Mouse (Mus musculus): ENCODE results near the gene Gm5089. TPM values are rescaled to one million over a fixed set of nuclear protein-coding genes. Genes with fewer than 3 reads are reported as not detected.

The Gm5089 gene
- polyA plus RNA-seq, 1 experiment from 2014 or later: 1.3 TPM

- H3K27me3 ChIP-seq (ENCODE audit: low read depth, poor library complexity, severe bottlenecking): peaks cover 99% of the 10 kb centered on the region
- 12% methylated on average over 12 of the region's 12 CpGs for WGBS
- peak overlapping the region; percentile 60 for H3K27ac ChIP-seq (replicated peaks)
- peak overlapping the region; percentile 22 for H3K4me3 ChIP-seq
- peaks cover 3% of the 10 kb centered on the region; the same call in 1 of the 2 replicates for H3K36me3 ChIP-seq
- DNase-seq (ENCODE audit: low spot score): peak; percentile 61
- H3K9me3 ChIP-seq (replicated peaks): no peaks in the 10 kb centered on the region
- peaks cover 73% of the 10 kb centered on the region for H3K4me1 ChIP-seq
These were observed 48.1 kb downstream of the Gm5089 start for GRCm38 (mm10) chr14:122402716-122403258.

DNA sequence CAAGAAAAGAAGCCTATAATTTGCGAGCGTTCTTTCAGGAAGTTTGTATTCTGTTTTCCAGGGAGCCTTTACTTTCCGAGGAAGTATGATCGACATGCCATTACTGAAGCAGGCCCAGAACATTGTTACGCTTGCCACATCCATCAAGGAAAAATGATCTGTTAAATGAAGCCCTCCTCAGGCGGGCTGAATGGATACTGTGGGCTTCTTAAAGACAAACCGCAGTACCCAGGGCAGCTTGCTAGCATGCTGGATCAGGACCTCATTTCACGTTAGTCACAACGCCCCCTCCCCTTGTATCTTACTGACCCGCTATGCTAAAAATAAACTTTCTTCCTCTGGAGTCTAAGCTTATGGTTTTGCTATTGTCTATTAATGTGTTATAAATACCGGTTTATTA is 49.0 kb downstream of the Gm5089 start:
- Histone ChIP-seq H3K27me3 (ENCODE audit: low read depth, poor library complexity, severe bottlenecking) (peaks cover 99% of the 10 kb centered on the region), H3K27ac (replicated peaks) (no peak overlapping the region)
- 68% methylated on average over 11 of the region's 11 CpGs for WGBS

GRCm38 (mm10) chr14:122399906-122400305 is 51.0 kb downstream of the Gm5089 start:
- H3K4me3 ChIP-seq: no peak overlapping the region
- H3K36me3 ChIP-seq: peaks cover 15% of the 10 kb centered on the region
- H3K27ac ChIP-seq (replicated peaks): no peak overlapping the region
- no peaks in the 10 kb centered on the region for H3K9me3 ChIP-seq (replicated peaks)
- no peak for DNase-seq (ENCODE audit: low spot score)
- peaks cover 99% of the 10 kb centered on the region for H3K27me3 ChIP-seq (ENCODE audit: low read depth, poor library complexity, severe bottlenecking)
- whole genome bisulfite sequencing: 90% methylated on average over 5 of the region's 5 CpGs
- peaks cover 46% of the 10 kb centered on the region for H3K4me1 ChIP-seq

More for the DNA sequence above, 49.0 kb downstream of the Gm5089 start:
- no peak for DNase-seq (ENCODE audit: low spot score)
- Histone ChIP-seq H3K4me1 (peaks cover 66% of the 10 kb centered on the region), H3K4me3 (no peak overlapping the region), H3K36me3 (peaks cover 10% of the 10 kb centered on the region), H3K9me3 (replicated peaks) (no peaks in the 10 kb centered on the region)

DNA sequence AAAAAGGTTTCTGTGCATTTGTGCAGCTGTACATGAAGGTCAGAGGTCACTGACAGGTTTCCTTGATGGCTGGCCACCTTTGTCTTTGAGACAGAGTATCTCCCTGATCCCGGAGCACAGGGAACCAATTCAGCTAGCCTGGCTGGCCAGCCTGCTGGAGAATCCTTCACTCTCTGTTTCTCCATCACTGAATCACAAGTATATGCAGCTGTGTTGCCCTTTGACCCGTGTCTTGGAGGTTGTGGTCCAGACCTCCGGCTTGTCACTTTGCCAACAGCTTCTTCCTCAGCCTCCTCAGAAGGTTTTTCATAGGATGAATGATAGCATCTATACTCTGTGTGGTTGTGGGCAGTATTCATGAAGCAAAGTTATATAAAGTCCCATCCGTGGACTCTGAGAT is 52.2 kb downstream of the Gm5089 start:
- DNase-seq (ENCODE audit: low spot score): no peak
- WGBS: 57% methylated on average over 4 of the region's 4 CpGs
- H3K4me1 ChIP-seq: peaks cover 34% of the 10 kb centered on the region
- H3K27ac ChIP-seq (replicated peaks): no peak overlapping the region
- H3K27me3 ChIP-seq (ENCODE audit: low read depth, poor library complexity, severe bottlenecking): peaks cover 98% of the 10 kb centered on the region
- no peak overlapping the region for H3K4me3 ChIP-seq
- H3K9me3 ChIP-seq (replicated peaks): no peaks in the 10 kb centered on the region
- peaks cover 15% of the 10 kb centered on the region for H3K36me3 ChIP-seq

GRCm38 (mm10) chr14:122393119-122393518 is 57.8 kb downstream of the Gm5089 start:
- peaks cover 88% of the 10 kb centered on the region for H3K27me3 ChIP-seq (ENCODE audit: low read depth, poor library complexity, severe bottlenecking)
- H3K27ac ChIP-seq (replicated peaks): no peak overlapping the region
- H3K4me3 ChIP-seq: no peak overlapping the region
- no peak for DNase-seq (ENCODE audit: low spot score)
- peaks cover 19% of the 10 kb centered on the region for H3K4me1 ChIP-seq
- H3K9me3 ChIP-seq (replicated peaks): no peaks in the 10 kb centered on the region
- 73% methylated on average over 1 of the region's 1 CpGs for WGBS
- peaks cover 15% of the 10 kb centered on the region for H3K36me3 ChIP-seq

DNA sequence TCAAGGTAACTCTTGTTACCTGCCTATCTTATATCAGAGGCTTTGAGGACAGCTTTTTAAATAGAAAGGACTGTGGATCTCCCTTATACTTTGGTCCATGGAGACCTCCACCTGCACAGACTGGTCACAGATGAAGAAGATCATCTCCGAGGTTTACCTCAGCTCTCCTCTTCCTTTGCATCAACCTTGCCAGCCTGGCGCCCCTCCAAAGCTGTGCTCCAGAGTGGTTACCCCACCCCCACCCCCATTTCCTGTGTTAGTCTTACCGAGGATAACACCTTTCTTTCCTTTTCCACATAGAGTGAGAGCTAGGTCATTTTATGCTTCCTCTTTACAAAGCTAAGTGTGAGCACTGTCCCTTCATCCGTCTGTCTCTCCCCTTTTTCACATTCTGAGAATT is 60.0 kb downstream of the Gm5089 start:
- no peak for DNase-seq (ENCODE audit: low spot score)
- H3K27ac ChIP-seq (replicated peaks): no peak overlapping the region
- no peaks in the 10 kb centered on the region for H3K9me3 ChIP-seq (replicated peaks)
- H3K36me3 ChIP-seq: no peaks in the 10 kb centered on the region
- peaks cover 19% of the 10 kb centered on the region for H3K4me1 ChIP-seq
- 67% methylated on average over 4 of the region's 4 CpGs for WGBS
- H3K27me3 ChIP-seq (ENCODE audit: low read depth, poor library complexity, severe bottlenecking): peaks cover 85% of the 10 kb centered on the region
- H3K4me3 ChIP-seq: no peak overlapping the region

DNA sequence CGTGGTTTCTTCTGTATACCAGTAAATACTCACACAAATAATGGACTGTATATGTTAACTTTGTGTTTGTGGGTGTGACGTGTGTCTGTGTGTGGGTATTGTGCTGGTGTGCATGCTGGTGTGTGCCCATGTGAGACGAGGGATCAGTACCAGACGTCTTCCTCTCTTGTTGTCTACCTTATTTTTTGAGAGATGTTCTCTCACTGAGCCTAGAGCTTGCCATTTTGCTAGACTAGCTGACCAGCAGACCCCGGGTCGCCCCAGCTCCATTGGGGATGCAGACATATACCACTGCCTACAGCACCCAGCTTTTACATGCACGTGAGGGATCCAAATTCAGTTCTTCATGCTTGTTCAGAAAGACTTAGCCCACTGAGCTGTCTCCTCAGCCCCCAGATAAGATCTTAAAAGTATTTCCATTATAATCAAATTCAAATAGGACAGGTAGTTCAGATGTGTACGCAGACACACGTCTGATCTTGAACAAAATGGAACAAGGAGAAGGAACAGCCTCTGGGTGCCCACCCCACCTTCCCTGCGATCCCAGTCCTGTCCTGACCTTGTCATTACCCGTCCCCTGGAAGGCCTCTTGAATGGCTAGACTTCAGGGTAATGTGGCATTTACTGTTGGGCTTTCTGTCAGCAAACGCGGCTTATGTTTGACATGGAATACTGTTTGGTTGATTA is 61.1 kb downstream of the Gm5089 start:
- DNase-seq (ENCODE audit: low spot score): peak; percentile 11
- Histone ChIP-seq H3K27ac (replicated peaks) (no peak overlapping the region), H3K27me3 (ENCODE audit: low read depth, poor library complexity, severe bottlenecking) (peaks cover 85% of the 10 kb centered on the region)

GRCm38 (mm10) chr14:122388431-122389031 is 62.4 kb downstream of the Gm5089 start:
- no peak overlapping the region for H3K4me3 ChIP-seq
- WGBS: 75% methylated on average over 19 of the region's 19 CpGs
- no peaks in the 10 kb centered on the region for H3K9me3 ChIP-seq (replicated peaks)
- no peaks in the 10 kb centered on the region for H3K36me3 ChIP-seq
- DNase-seq (ENCODE audit: low spot score): no peak
- peaks cover 33% of the 10 kb centered on the region for H3K4me1 ChIP-seq
- H3K27me3 ChIP-seq (ENCODE audit: low read depth, poor library complexity, severe bottlenecking): peaks cover 86% of the 10 kb centered on the region
- no peak overlapping the region for H3K27ac ChIP-seq (replicated peaks)

More for the DNA sequence above, 61.1 kb downstream of the Gm5089 start:
- Histone ChIP-seq H3K9me3 (replicated peaks) (no peaks in the 10 kb centered on the region), H3K36me3 (no peaks in the 10 kb centered on the region), H3K4me1 (peaks cover 23% of the 10 kb centered on the region), H3K4me3 (no peak overlapping the region)
- WGBS: 87% methylated on average over 13 of the region's 13 CpGs

GRCm38 (mm10) chr14:122387781-122388180 is 63.1 kb downstream of the Gm5089 start:
- H3K27me3 ChIP-seq (ENCODE audit: low read depth, poor library complexity, severe bottlenecking): peaks cover 92% of the 10 kb centered on the region
- no peaks in the 10 kb centered on the region for H3K9me3 ChIP-seq (replicated peaks)
- no peak overlapping the region for H3K4me3 ChIP-seq
- peaks cover 32% of the 10 kb centered on the region for H3K4me1 ChIP-seq
- H3K27ac ChIP-seq (replicated peaks): no peak overlapping the region
- no peak for DNase-seq (ENCODE audit: low spot score)
- no peaks in the 10 kb centered on the region for H3K36me3 ChIP-seq
- WGBS: 91% methylated on average over 5 of the region's 5 CpGs

GRCm38 (mm10) chr14:122386281-122387130 is 64.4 kb downstream of the Gm5089 start:
- no peak for DNase-seq (ENCODE audit: low spot score)
- peaks cover 87% of the 10 kb centered on the region for H3K27me3 ChIP-seq (ENCODE audit: low read depth, poor library complexity, severe bottlenecking)
- H3K9me3 ChIP-seq (replicated peaks): no peaks in the 10 kb centered on the region
- 91% methylated on average over 17 of the region's 17 CpGs for WGBS
- H3K4me3 ChIP-seq: no peak overlapping the region
- no peak overlapping the region for H3K27ac ChIP-seq (replicated peaks)
- H3K36me3 ChIP-seq: no peaks in the 10 kb centered on the region
- peaks cover 30% of the 10 kb centered on the region for H3K4me1 ChIP-seq

DNA sequence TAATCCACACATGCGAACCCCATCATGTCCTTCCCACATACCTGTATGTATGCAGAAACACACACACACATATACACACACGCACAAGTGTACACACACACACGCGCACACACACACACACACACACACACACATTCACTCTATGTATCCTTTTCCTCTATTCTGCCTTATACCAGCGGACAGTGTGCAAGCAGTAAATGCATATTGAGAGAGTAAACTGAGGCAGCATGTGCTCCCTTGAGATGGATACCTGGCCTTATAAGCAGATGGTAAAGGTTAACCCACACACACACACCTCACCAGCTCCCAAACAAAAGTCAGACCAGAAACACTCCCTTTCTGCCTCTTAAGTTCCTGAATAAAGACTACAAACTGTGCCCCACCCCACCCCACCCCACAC is 65.2 kb downstream of the Gm5089 start:
- H3K4me3 ChIP-seq: no peak overlapping the region
- H3K27ac ChIP-seq (replicated peaks): no peak overlapping the region
- 94% methylated on average over 5 of the region's 5 CpGs for WGBS
- H3K9me3 ChIP-seq (replicated peaks): no peaks in the 10 kb centered on the region
- no peak for DNase-seq (ENCODE audit: low spot score)
- peaks cover 88% of the 10 kb centered on the region for H3K27me3 ChIP-seq (ENCODE audit: low read depth, poor library complexity, severe bottlenecking)
- H3K36me3 ChIP-seq: no peaks in the 10 kb centered on the region
- H3K4me1 ChIP-seq: peaks cover 36% of the 10 kb centered on the region

DNA sequence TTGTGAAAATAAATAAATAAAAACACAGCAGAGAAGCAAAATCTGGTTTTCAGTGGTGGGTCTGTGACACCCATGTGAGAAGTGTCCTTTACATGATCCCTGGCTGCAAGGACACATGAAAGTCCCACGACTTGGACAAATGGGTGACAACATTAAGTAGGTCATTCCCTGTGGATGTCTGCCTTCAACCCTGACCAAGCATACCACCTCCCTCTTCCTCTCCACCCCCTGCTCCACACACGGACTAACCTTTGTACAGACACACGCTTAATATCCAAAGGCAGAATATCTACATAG is 65.7 kb downstream of the Gm5089 start:
- Histone ChIP-seq H3K4me3 (no peak overlapping the region), H3K27me3 (ENCODE audit: low read depth, poor library complexity, severe bottlenecking) (peaks cover 88% of the 10 kb centered on the region), H3K4me1 (peaks cover 39% of the 10 kb centered on the region), H3K36me3 (no peaks in the 10 kb centered on the region), H3K9me3 (replicated peaks) (no peaks in the 10 kb centered on the region), H3K27ac (replicated peaks) (no peak overlapping the region)
- DNase-seq (ENCODE audit: low spot score): no peak
- 82% methylated on average over 3 of the region's 3 CpGs for WGBS

Measured in midbrain, embryonic 10.5 days (tissue).